Mouse (Mus musculus): ENCODE data around the gene Abhd6.
A peak's percentile ranks its signal among the peaks of the same experiment; 100 is the strongest.

Abhd6 gene

DNA sequence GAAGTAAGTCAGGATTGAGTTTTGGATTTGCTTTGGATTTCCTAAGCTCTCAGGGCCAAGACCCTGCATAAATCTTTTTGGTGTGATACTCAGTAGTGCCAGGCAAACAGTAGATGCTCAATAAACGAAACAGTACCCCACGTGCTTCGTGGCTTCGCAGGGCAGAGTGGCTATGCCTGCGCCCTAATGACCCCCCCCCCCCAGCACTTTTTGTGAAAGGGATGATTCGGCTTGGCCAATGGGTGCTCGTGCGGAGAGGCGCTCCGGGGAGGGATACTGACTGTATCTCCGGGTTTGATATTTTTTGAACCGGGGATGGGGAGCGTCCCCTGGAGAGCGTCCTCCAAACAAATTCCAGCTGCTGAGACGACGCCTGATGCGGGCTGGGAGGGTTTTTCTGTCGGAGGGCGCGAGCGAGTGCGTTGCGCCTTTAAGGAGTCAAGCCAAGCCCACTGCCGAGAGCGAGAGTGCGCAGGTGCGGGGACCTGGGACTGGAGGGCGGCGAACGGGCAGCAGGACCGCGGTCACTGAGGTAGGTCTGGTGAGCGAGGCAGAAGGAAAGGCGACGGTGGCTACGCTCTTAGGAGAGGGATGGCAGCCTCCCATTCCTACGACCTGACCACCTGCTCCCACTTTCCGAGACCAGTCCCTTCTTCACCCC is at the start of gene Abhd6:
Gene Abhd6 (plus strand): TSS at position 471 of the 661 bp plus-strand sequence.
- peak; percentile 94 for DNase-seq (ENCODE audit: low read depth, low spot score)

DNA sequence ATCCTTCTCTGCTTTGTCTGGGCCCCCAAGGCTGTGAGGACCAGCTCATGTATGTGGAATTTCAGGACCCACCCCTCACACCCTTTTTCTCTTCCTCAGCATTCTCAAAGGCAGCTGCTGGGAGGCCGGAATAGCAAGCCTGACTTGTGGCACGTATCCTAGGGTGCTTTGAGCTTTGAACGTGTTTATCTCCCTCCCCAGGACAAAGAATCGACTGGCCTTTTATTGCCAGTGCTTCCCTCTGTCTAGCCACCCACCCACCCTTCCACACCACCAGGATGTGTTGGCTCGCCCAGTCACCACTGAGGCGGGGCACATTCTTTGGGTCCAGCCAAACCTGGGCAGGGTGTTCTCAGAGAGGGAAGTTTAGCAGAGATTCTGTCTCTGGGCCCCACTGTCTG is 48.6 kb upstream of the Abhd6 start:
- peak; percentile 96 for DNase-seq (ENCODE audit: low read depth, low spot score)

GRCm38 (mm10) chr14:7956427-7956826 is 46.3 kb upstream of the Abhd6 start:
- no peak for DNase-seq (ENCODE audit: low read depth, low spot score)

DNA sequence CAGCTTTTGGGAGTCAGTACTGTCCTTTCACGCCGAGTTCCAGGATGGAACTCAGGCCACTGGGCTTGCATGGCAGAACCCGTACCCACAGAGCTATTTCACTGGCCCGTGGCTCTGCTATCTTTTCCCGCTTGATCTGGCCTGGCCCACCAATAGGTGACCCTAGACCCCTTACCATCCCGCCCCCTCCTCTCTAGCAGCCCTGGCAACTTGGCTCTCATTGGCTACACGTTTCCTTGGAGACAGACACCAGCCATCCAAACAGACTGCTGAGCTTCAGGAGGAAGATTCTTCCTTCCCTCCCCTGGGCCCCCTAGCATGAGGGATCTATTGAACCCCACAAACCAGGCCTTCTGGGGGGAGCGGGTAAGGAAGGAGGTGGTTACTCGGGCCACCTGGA is 45.7 kb upstream of the Abhd6 start, which contains the start of gene Gm45521:
Gene Gm45521 (plus strand): TSS at position 240 of the 400 bp plus-strand sequence.
- peak; percentile 62 for DNase-seq (ENCODE audit: low read depth, low spot score)

DNA sequence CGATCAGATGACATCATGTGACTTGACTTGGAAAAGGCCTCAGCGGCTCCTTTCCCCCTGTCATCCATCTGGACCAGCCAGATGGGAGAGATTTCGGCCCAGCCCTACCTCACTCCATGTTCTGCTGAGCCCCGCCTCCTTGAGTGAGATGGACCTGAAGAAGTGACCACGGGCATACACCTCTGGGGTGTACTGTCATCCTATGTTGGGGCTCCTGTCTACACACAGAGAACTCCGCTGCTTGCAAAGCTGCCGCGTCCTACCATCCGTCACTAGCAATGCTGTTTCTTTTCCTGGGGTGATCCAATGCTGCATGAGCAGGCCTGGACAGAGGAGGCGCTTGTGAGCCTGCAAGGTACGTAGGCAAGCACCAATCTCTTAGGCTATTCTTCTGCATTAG is 42.1 kb upstream of the Abhd6 start:
- peak; percentile 81 for DNase-seq (ENCODE audit: low read depth, low spot score)

- DNase-seq (ENCODE audit: low read depth, low spot score) = no peak
Observed at GRCm38 (mm10) chr14:7961714-7962113, 41.0 kb upstream of the Abhd6 start.

DNA sequence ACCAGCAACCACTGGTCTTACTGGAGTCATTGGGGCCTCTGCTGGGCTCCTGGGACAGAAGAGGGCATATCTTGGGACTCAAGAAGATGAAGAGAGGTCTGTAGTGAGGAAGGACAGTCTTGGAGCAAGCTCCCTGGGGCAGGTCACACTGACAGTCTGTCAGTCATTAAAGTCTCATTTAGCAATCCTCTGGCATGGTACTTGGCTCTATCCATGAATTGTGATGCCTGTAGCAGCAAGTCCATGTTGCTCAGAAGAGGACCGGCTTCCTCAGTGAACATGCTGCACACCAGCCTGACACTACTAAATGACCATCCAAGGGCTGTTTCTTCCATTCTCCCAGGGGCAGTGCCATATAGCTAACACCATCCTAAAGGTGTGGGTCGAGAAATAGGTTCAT is 40.1 kb upstream of the Abhd6 start:
- no peak for DNase-seq (ENCODE audit: low read depth, low spot score)

DNA sequence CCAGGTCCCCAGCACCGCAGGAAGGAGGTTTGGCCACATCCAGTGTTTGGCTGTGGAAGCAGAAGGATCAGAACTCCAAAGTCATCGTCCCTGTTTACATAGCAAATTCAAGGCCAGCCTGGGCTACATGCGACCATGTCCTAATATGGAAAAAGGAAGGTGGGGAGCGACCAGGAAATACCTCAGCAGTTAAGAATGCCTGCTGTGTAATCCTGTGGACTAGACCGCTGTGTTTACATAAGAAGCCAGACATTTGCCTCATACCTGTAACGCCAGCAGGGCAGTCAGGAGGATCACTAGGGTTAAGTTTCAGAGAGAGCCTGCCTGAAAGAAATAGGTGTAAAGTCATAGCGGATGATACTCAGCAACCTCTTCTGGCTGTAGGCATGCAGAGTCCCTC is 39.5 kb upstream of the Abhd6 start:
- DNase-seq (ENCODE audit: low read depth, low spot score) = no peak

DNA sequence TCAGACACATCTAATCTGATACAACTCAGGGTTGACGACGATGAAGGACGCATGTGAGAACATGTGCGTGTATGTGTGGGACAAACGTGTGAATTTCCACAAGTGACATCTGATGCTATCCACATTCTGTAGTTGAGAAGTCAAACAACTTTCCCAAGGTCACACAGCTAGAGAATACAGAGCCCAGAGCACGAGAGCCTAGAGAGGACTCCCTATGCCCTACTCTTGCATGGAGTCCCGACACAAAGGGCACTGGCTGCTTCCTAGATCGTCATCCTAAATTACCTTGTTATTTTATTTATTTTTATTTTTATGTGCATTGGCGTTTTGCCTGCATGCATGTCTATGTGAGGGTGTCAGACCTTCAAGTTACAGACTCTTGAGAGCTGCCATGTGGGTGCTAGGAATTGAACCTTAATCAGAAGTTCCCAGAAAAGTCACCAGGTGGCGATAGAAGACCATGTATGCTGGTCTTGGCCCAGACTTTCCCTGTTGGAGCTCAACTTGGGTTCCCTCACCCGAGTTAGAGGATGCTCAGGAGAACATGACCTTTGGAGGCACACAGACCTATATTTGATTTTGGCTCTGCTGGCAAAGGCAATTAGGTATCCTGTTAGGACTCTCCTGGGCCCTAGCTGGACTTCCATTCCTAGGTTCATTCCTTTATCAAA is 38.3 kb upstream of the Abhd6 start:
- DNase-seq (ENCODE audit: low read depth, low spot score) = peak; percentile 85

- peak; percentile 46 for DNase-seq (ENCODE audit: low read depth, low spot score)
Observed at GRCm38 (mm10) chr14:7971889-7972493, 30.7 kb upstream of the Abhd6 start.

- DNase-seq (ENCODE audit: low read depth, low spot score) = no peak
Observed at GRCm38 (mm10) chr14:7974643-7975042, 28.1 kb upstream of the Abhd6 start.

DNA sequence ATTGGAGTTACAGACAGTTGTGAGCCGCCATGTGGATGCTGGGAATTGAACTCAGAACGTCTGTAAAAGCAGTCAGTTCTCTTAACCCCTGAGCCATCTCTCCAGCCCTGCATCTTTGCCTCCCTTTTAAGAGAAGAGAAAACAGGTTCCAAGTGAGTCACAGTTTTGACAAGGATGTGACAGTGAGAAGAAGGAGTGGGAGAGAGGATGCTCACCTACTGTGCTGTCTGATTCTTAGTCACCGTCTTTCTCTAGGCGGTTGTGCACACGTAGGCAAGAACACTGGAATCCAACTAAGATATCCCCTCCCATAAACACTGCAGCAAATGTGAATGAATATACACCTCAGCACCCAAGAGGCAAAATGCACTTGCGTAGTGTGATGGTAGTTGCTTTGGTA is 27.5 kb upstream of the Abhd6 start:
- no peak for DNase-seq (ENCODE audit: low read depth, low spot score)

DNA sequence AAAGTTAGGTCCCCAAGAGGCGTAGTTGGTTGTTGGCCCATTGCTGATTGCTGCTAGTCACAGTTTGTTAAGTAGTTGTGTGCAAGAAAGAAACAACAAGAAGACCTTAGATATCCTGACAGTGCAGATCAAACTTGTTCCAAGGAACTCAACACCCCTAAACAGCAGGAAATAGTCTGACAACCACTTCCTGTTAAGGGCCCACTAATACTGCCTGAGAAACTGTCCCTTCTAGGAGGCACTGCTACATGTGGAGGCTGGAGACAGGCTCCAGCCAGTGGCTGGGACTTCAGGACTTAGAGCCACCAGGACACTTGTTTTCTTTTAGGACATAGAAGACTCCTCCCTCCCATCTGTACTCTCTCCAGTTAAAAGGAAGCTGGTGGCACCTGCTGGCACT is 25.2 kb upstream of the Abhd6 start:
- no peak for DNase-seq (ENCODE audit: low read depth, low spot score)

DNA sequence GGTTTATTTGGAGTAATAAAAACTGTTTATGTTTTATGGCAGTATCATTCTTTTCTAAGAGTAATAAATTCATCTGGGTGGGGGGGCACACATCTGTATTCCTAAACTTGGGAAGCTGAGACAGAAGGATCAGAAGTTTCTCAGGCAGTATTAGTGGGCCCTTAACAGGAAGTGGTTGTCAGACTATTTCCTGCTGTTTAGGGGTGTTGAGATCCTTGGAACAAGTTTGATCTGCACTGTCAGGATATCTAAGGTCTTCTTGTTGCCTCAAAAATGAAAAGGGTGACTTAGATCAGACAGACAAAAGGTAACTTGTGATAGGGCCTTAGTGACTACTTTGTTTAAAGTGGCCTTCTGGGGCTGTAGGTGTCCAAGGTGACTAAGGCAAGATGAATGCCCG is 24.5 kb upstream of the Abhd6 start:
- no peak for DNase-seq (ENCODE audit: low read depth, low spot score)

GRCm38 (mm10) chr14:7981226-7981625 is 21.5 kb upstream of the Abhd6 start:
- DNase-seq (ENCODE audit: low read depth, low spot score) = no peak

- no peak for DNase-seq (ENCODE audit: low read depth, low spot score)
Observed at GRCm38 (mm10) chr14:7986913-7987312, 15.8 kb upstream of the Abhd6 start.

GRCm38 (mm10) chr14:7989371-7989770 is 13.3 kb upstream of the Abhd6 start:
- no peak for DNase-seq (ENCODE audit: low read depth, low spot score)

DNA sequence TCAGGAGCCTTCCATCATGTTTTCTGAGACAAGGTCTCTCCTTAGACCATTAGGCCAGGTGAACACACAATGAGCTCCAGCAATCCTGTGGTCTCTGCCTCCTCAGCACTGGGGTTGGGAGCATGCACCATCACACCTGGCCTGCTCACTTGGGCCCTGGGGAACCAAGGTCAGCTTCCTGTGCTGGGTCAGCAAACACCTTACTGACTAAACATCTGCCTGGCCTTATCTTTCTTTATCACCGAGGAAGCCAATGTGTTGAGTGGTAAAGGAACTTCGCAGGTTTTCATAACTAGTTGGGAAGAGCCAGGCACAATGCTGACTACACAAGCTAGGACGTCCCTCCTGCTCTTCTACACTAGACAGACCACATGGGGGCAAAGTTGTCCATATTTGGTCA is 12.7 kb upstream of the Abhd6 start:
- no peak for DNase-seq (ENCODE audit: low read depth, low spot score)

GRCm38 (mm10) chr14:7991108-7991776 is 11.5 kb upstream of the Abhd6 start:
- DNase-seq (ENCODE audit: low read depth, low spot score) = no peak

GRCm38 (mm10) chr14:7992158-7992557 is 10.5 kb upstream of the Abhd6 start:
- DNase-seq (ENCODE audit: low read depth, low spot score) = no peak

- peak; percentile 27 for DNase-seq (ENCODE audit: low read depth, low spot score)
Observed at GRCm38 (mm10) chr14:7994271-7994767, 8.4 kb upstream of the Abhd6 start, which contains the start of gene Dnase1l3. Gene Dnase1l3, minus strand, starts transcription at chr14:7994573.

DNA sequence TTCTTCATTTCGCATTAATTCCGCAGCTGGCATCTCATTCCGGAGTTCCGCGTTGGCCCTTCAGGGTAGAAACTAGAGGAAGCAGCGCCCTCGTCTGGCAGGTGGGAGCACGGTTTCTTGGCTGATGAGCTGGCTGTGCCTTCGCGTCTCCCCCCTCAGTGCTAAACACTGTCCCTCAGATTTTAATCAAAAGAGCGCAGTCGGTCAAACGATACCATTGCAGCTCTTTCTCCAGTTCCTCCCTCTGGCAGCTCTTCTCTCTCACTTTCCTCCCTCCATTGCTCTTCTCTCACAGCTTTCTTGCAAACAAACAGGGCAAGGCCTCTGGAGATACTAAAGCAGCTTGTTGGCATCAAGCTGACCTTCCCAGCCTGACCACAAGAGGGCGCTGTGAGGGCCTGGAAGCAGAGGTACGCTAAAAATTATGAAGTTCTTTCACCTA is 5.4 kb upstream of the Abhd6 start:
- peak; percentile 93 for DNase-seq (ENCODE audit: low read depth, low spot score)
